Mouse (Mus musculus) heart, embryonic 14.5 days (tissue): ENCODE results near the gene Vps52. TPM values are rescaled to one million over a fixed set of nuclear protein-coding genes. Genes with fewer than 3 reads are reported as not detected.
"Not testable (repeated sequence)": the region's sequence is repeated elsewhere in the genome, so short reads cannot be mapped to it uniquely, and the experiment has no call there.

ENCODE experiments used
- ATAC-seq: fragments of 200-750 bp; cut with Nextera tagmentation; 2 replicates; pipeline ENCODE4 v1.8.0; 2017; ENCODE audit warnings: low read depth, moderate TSS enrichment; ENCODE audit not compliant: insufficient number of reproducible peaks, insufficient read depth, low FRiP score
- H3K27ac ChIP-seq, 2 experiments: fragments of 200-500 bp in 1 of 2; fragments of 300-500 bp in 1 of 2; sonication (generic) in 1 of 2; replicated peaks in 1 of 2; 2 replicates each; pipeline ENCODE4 v1.5.1; 2012 to 2014; ENCODE audit warnings: low read depth in 2 of 2, low read length in 2 of 2, control low read depth in 1 of 2, mild to moderate bottlenecking in 1 of 2, mixed read lengths in 1 of 2; ENCODE audit not compliant: control insufficient read depth in 1 of 2, insufficient read depth in 1 of 2
- H3K27me3 ChIP-seq: fragments of 300-500 bp; sonication (generic); 2 replicates; pipeline ENCODE4 v1.6.1; 2014; ENCODE audit warnings: mild to moderate bottlenecking, low read length, control low read depth; ENCODE audit not compliant: control insufficient read depth, insufficient read depth
- H3K36me3 ChIP-seq: fragments of 300-500 bp; sonication (generic); 2 replicates; pipeline ENCODE4 v1.6.1; 2014; ENCODE audit warnings: mild to moderate bottlenecking, control low read depth, low read length, mixed read lengths; ENCODE audit not compliant: control insufficient read depth, insufficient read depth
- H3K4me1 ChIP-seq, 2 experiments: fragments of 200-500 bp in 1 of 2; fragments of 300-500 bp in 1 of 2; sonication (generic) in 1 of 2; 2 replicates each; pipeline ENCODE4 v1.6.1; 2012 to 2014; ENCODE audit warnings: low read length in 2 of 2, control low read depth in 1 of 2, mixed read lengths in 1 of 2; ENCODE audit not compliant: control insufficient read depth in 2 of 2, insufficient read depth in 2 of 2
- H3K4me2 ChIP-seq: fragments of 300-500 bp; sonication (generic); 2 replicates; pipeline ENCODE4 v1.6.1; 2014; ENCODE audit warnings: mild to moderate bottlenecking, low read length
- H3K4me3 ChIP-seq, 2 experiments: fragments of 200-500 bp in 1 of 2; fragments of 300-500 bp in 1 of 2; sonication (generic) in 1 of 2; 2 replicates each; pipeline ENCODE4 v1.5.1; 2012 to 2014; ENCODE audit warnings: low read length in 2 of 2, mild to moderate bottlenecking in 2 of 2, control low read depth in 1 of 2, low read depth in 1 of 2, moderate library complexity in 1 of 2; ENCODE audit not compliant: control insufficient read depth in 1 of 2, insufficient read depth in 1 of 2
- H3K9ac ChIP-seq: fragments of 300-500 bp; sonication (generic); 2 replicates; pipeline ENCODE4 v1.6.1; 2014; ENCODE audit warnings: mild to moderate bottlenecking, low read length
- H3K9me3 ChIP-seq: fragments of 300-500 bp; sonication (generic); 2 replicates; pipeline ENCODE4 v1.6.1; 2016; ENCODE audit warnings: low read length, control low read depth; ENCODE audit not compliant: control insufficient read depth
- WGBS: fragments of 180-500 bp; shearing (Covaris S2); extraction: QIAGEN DNeasy Blood & Tissue Kit; methylation state at CpG from one replicate; pipeline ENCODE4 v1.1.7; 2014; 5-methylcytosine and 5-hydroxymethylcytosine counted together
- polyA plus RNA-seq: library from polyadenylated mRNA; unstranded; fragments of >200 nt; fragmentation: Nextera tagmentation; extraction: Ambion mirVana; gene quantifications from 2 replicates; pipeline ENCODE4 v1.2.1, GENCODE M21; 2014

The Vps52 gene
- polyA plus RNA-seq, 1 experiment from 2014 or later = 27.6 TPM

GRCm38 (mm10) chr17:33994959-33995358 is 39.3 kb downstream of the Vps52 start:
- 79% methylated on average over 8 of the region's 8 CpGs for WGBS
- no peak overlapping the region for H3K9ac ChIP-seq
- no peak overlapping the region for H3K4me3 ChIP-seq
- H3K27ac ChIP-seq = no peak overlapping the region
- H3K9me3 ChIP-seq = no peaks in the 10 kb centered on the region
- peaks cover 0 to 1% of the 10 kb centered on the region in 2 experiments; a peak in 1 of 4 replicates for H3K4me1 ChIP-seq
- no peak overlapping the region for H3K4me2 ChIP-seq
- H3K27me3 ChIP-seq = peaks cover 2% of the 10 kb centered on the region; the same call in 1 of the 2 replicates
- no peak for ATAC-seq
- no peaks in the 10 kb centered on the region for H3K36me3 ChIP-seq

- H3K4me3 ChIP-seq = no peak overlapping the region
- H3K27ac ChIP-seq = no peak overlapping the region
- WGBS = 44% methylated on average over 3 of the region's 3 CpGs
- no peak overlapping the region for H3K4me2 ChIP-seq
- H3K9me3 ChIP-seq = no peaks in the 10 kb centered on the region
- peaks cover 0 to 2% of the 10 kb centered on the region in 2 experiments; a peak in 1 of 4 replicates for H3K4me1 ChIP-seq
- H3K27me3 ChIP-seq = peaks cover 7% of the 10 kb centered on the region; the same call in 1 of the 2 replicates
- H3K36me3 ChIP-seq = no peaks in the 10 kb centered on the region
- ATAC-seq = no peak
- H3K9ac ChIP-seq = no peak overlapping the region
Measured at GRCm38 (mm10) chr17:33995651-33996050, 40.0 kb downstream of the Vps52 start.

- H3K9me3 ChIP-seq, ATAC-seq, H3K27ac ChIP-seq, H3K36me3 ChIP-seq, H3K4me1 ChIP-seq, H3K9ac ChIP-seq, H3K4me2 ChIP-seq, H3K4me3 ChIP-seq: not testable (repeated sequence)
- peaks cover 20% of the 10 kb centered on the region for H3K27me3 ChIP-seq
- 79% methylated on average over 2 of the region's 2 CpGs for WGBS
Measured at GRCm38 (mm10) chr17:33997025-33997424, 41.4 kb downstream of the Vps52 start.

GRCm38 (mm10) chr17:33998697-33999096 is 43.1 kb downstream of the Vps52 start:
- H3K4me3 ChIP-seq, H3K4me2 ChIP-seq, ATAC-seq, H3K27ac ChIP-seq, H3K36me3 ChIP-seq, H3K4me1 ChIP-seq, H3K9ac ChIP-seq, H3K9me3 ChIP-seq: not testable (repeated sequence)
- H3K27me3 ChIP-seq = peaks cover 20% of the 10 kb centered on the region
- 40% methylated on average over 5 of the region's 5 CpGs for WGBS

- Histone ChIP-seq H3K27me3 (peaks cover 20% of the 10 kb centered on the region), H3K4me2 (peak overlapping the region; percentile 100), H3K4me3 (peak overlapping the region; percentile 63 to 67), H3K27ac (no peak overlapping the region), H3K36me3 (no peaks in the 10 kb centered on the region), H3K9ac (peak overlapping the region; percentile 70), H3K4me1 (peaks cover 0 to 2% of the 10 kb centered on the region in 2 experiments; a peak in 1 of 4 replicates), H3K9me3 (no peaks in the 10 kb centered on the region)
- 2% methylated on average over 82 of the region's 87 CpGs for WGBS
- ATAC-seq = peak; percentile 65; the same call in 1 of the 2 replicates
Measured at GRCm38 (mm10) chr17:33999341-34000149, 43.9 kb downstream of the Vps52 start.

GRCm38 (mm10) chr17:34000150-34000537 is 44.5 kb downstream of the Vps52 start, which contains the start of gene H2-K1:
TSS of gene H2-K1 (minus strand) at chr17:34000347.
- Histone ChIP-seq H3K9me3 (no peaks in the 10 kb centered on the region), H3K4me3 (peak within 1 kb of the TSS; percentile 63 to 67), H3K4me2 (peak within 1 kb of the TSS; percentile 100), H3K4me1 (peaks cover 0 to 2% of the 10 kb centered on the region in 2 experiments; a peak in 1 of 4 replicates), H3K27me3 (peaks cover 20% of the 10 kb centered on the region), H3K9ac (peak within 1 kb of the TSS; percentile 70), H3K36me3 (no peaks in the 10 kb centered on the region), H3K27ac (no peak within 1 kb of the TSS)
- ATAC-seq = peak; percentile 69; the same call in 1 of the 2 replicates
- WGBS = under 1% methylated on average over 30 of the region's 30 CpGs

GRCm38 (mm10) chr17:34000796-34001195 is 45.2 kb downstream of the Vps52 start:
- H3K36me3 ChIP-seq, H3K4me2 ChIP-seq, H3K9ac ChIP-seq, ATAC-seq, H3K4me3 ChIP-seq, H3K27ac ChIP-seq, H3K4me1 ChIP-seq, H3K9me3 ChIP-seq: not testable (repeated sequence)
- peaks cover 20% of the 10 kb centered on the region for H3K27me3 ChIP-seq
- 36% methylated on average over 2 of the region's 2 CpGs for WGBS
